Mouse (Mus musculus) MEL (cell line): ENCODE measurements around the gene Tnc.

Experiments
- CHD1 ChIP-seq: IDR thresholded peaks from 2 replicates; pipeline ENCODE4 v1.6.1; 2012; ENCODE audit warnings: low read depth, mild to moderate bottlenecking, inconsistent platforms, low read length, improper control_type of control experiment
- CTCF ChIP-seq, 3 experiments: IDR thresholded peaks in 2 of 3; conservative IDR thresholded peaks in 1 of 3; 2 replicates each; pipeline ENCODE4 v1.5.1; 2011 to 2012; ENCODE audit warnings: low read length in 3 of 3, low read depth in 2 of 3, mild to moderate bottlenecking in 2 of 3, improper control_type of control experiment in 1 of 3, inconsistent platforms in 1 of 3, mixed read lengths in 1 of 3, moderate library complexity in 1 of 3; ENCODE audit not compliant: control insufficient read depth in 1 of 3, insufficient read depth in 1 of 3, poor library complexity in 1 of 3, severe bottlenecking in 1 of 3
- ELF1 ChIP-seq: IDR thresholded peaks from 2 replicates; pipeline ENCODE4 v1.6.1; 2014; ENCODE audit warnings: low read depth, mild to moderate bottlenecking, inconsistent platforms, low read length, improper control_type of control experiment, moderate library complexity
- GATA1 ChIP-seq: IDR thresholded peaks from 2 replicates; pipeline ENCODE4 v1.6.1; 2011; ENCODE audit warnings: low read depth, low read length, improper control_type of control experiment
- MAX ChIP-seq: IDR thresholded peaks from 2 replicates; pipeline ENCODE4 v1.6.1; 2011; ENCODE audit warnings: low read length, improper control_type of control experiment
- NELFE ChIP-seq: IDR thresholded peaks from 2 replicates; pipeline ENCODE4 v1.6.1; 2011; ENCODE audit warnings: low read depth, low read length, improper control_type of control experiment
- POLR2A ChIP-seq, 2 experiments: IDR thresholded peaks; 2 replicates each; pipeline ENCODE4 v1.6.1; 2011 to 2012; ENCODE audit warnings: low read length in 2 of 2, mild to moderate bottlenecking in 2 of 2, control low read depth in 1 of 2, improper control_type of control experiment in 1 of 2, low read depth in 1 of 2, moderate library complexity in 1 of 2; ENCODE audit not compliant: control insufficient read depth in 1 of 2, insufficient read depth in 1 of 2, poor library complexity in 1 of 2
- POLR2AphosphoS2 ChIP-seq: IDR thresholded peaks from 2 replicates; pipeline ENCODE4 v1.6.1; 2011; ENCODE audit warnings: low read length, improper control_type of control experiment
- TBP ChIP-seq: IDR thresholded peaks from 2 replicates; pipeline ENCODE4 v1.8.0; 2011; ENCODE audit warnings: low read depth, low read length, improper control_type of control experiment
- TCF12 ChIP-seq: IDR thresholded peaks from 2 replicates; pipeline ENCODE4 v1.6.1; 2014; ENCODE audit warnings: low read depth, mild to moderate bottlenecking, inconsistent platforms, low read length, improper control_type of control experiment, moderate library complexity
- USF1 ChIP-seq: IDR thresholded peaks from 2 replicates; pipeline ENCODE4 v1.6.1; 2014; ENCODE audit warnings: low read depth, mild to moderate bottlenecking, inconsistent platforms, low read length, improper control_type of control experiment, moderate library complexity
- ZKSCAN1 ChIP-seq: IDR thresholded peaks from 2 replicates; pipeline ENCODE4 v1.6.1; 2012; ENCODE audit warnings: low read depth, mild to moderate bottlenecking, inconsistent platforms, low read length, improper control_type of control experiment, moderate library complexity
- ZNF384 ChIP-seq: IDR thresholded peaks from 2 replicates; pipeline ENCODE4 v1.6.1; 2012; ENCODE audit warnings: low read depth, mild to moderate bottlenecking, inconsistent platforms, low read length, improper control_type of control experiment

DNA sequence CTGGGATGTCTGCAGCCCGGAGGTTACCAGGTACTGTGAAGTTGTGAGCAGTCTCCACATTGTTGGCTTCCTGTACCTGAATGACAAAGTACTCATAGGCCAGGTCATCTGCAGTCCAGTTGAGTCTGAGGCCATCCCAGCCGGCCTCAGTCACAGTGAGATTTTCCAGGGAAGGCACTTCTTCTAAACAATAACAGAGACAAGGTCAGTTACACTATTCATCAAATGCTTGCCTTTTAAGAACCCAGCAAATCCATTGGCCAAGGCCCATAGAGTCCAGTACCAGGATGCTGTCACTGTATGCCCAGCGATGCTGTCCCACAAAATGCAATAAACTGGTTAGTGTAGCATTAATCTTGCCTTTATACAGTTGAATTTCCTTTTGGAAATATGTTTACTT lies 46.0 kb downstream of the Tnc start:
- no peak for TF ChIP-seq GATA1
- no peak for TF ChIP-seq ZNF384
- no peak for TF ChIP-seq CTCF (IDR thresholded peaks at IDR 0.05 in 2 of 3, conservative IDR thresholded peaks at IDR 0.05 in 1 of 3; ENCODE audit: control insufficient read depth in 1 of 3, insufficient read depth in 1 of 3, low read depth in 2 of 3, low read length in 3 of 3, poor library complexity in 1 of 3, severe bottlenecking in 1 of 3)
- TF ChIP-seq POLR2A (IDR thresholded peaks at IDR 0.05; ENCODE audit: control insufficient read depth in 1 of 2, insufficient read depth in 1 of 2, low read depth in 1 of 2, low read length in 2 of 2, poor library complexity in 1 of 2): no peak
- no peak for TF ChIP-seq POLR2AphosphoS2
- TF ChIP-seq MAX: no peak
- TF ChIP-seq CHD1: no peak
- no peak for TF ChIP-seq TCF12
- TF ChIP-seq TBP: no peak
- no peak for TF ChIP-seq ZKSCAN1
- no peak for TF ChIP-seq USF1
- no peak for TF ChIP-seq ELF1
- no peak for TF ChIP-seq NELFE
